Mouse (Mus musculus): ENCODE results near the gene Rnase13.
"Not testable (repeated sequence)": the region's sequence is repeated elsewhere in the genome, so short reads cannot be mapped to it uniquely, and the experiment has no call there.

The Rnase13 gene

GRCm38 (mm10) chr14:51922571-51922865 lies at the start of gene Rnase13:
Rnase13 (minus strand) TSS chr14:51922773.
- DNase-seq (ENCODE audit: low spot score in 2 of 2): no peak

DNA sequence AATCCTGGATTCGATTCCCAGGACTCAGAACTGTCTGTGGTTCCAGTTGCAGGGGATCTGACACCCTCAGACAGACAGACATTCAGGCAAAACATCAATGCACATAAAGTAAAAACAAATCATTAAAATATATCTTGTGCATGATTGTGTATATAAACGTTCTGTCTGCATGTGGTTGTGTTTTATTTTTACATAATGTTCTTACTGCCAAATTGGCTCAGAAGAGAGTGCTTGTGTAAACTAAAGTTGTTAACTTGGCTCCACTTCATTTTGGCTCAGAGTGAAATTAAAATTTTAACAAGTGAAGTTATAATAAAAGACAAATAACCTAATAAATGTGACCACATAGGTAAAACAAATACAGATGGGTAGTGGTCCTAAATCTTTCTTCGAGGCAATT lies 44.8 kb upstream of the Rnase13 start:
- DNase-seq (ENCODE audit: low spot score in 2 of 2): no peak

DNA sequence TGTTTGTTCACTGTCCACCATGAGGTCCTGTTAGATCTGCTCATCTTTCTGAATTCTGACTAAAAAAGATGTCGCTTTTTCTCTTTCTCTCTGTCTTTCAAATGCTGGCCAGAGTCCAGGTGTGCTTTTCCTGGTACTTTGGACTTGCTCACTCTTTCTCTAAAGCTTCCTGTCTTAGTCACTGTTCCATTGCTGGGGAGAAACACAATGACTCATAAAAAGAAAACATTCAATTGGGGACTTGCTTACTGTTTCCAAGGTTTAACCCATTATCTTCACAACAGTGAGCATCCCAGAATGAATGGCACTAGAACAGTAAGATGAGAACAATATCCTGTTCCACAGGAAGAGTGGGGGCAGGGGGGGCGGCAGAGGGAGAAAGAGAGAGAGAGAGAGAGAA lies 37.7 kb upstream of the Rnase13 start:
- DNase-seq (ENCODE audit: low spot score in 2 of 2): no peak

GRCm38 (mm10) chr14:51943336-51943735 lies 20.8 kb upstream of the Rnase13 start:
- DNase-seq (ENCODE audit: low spot score in 2 of 2): no peak

DNA sequence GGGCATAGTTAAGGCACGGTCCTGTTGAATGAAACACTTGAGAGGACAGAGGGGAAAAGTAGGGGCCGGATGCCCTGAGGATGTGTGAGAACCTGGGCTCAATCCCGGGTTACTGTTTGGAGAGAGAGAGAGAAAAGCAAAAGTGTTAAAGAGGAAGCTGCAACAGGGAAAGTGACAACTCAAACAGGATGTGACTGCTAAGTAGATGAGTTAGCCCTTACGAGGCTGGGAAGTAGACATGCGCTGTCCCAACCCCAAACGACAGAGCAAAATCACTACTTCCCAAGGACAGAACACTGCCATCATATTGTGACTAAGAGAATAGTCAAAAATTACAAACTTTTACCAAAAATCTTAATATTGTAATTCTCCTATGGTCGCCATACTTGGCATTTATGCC lies 19.7 kb upstream of the Rnase13 start:
- DNase-seq (ENCODE audit: low spot score in 2 of 2): no peak

GRCm38 (mm10) chr14:51941577-51941976 lies 19.0 kb upstream of the Rnase13 start:
- no peak for DNase-seq (ENCODE audit: low spot score in 2 of 2)

GRCm38 (mm10) chr14:51940944-51941560 lies 18.5 kb upstream of the Rnase13 start:
- no peak for DNase-seq (ENCODE audit: low spot score in 2 of 2)

- DNase-seq (ENCODE audit: low spot score in 2 of 2): no peak
These were observed 16.4 kb upstream of the Rnase13 start for GRCm38 (mm10) chr14:51939005-51939404.

DNA sequence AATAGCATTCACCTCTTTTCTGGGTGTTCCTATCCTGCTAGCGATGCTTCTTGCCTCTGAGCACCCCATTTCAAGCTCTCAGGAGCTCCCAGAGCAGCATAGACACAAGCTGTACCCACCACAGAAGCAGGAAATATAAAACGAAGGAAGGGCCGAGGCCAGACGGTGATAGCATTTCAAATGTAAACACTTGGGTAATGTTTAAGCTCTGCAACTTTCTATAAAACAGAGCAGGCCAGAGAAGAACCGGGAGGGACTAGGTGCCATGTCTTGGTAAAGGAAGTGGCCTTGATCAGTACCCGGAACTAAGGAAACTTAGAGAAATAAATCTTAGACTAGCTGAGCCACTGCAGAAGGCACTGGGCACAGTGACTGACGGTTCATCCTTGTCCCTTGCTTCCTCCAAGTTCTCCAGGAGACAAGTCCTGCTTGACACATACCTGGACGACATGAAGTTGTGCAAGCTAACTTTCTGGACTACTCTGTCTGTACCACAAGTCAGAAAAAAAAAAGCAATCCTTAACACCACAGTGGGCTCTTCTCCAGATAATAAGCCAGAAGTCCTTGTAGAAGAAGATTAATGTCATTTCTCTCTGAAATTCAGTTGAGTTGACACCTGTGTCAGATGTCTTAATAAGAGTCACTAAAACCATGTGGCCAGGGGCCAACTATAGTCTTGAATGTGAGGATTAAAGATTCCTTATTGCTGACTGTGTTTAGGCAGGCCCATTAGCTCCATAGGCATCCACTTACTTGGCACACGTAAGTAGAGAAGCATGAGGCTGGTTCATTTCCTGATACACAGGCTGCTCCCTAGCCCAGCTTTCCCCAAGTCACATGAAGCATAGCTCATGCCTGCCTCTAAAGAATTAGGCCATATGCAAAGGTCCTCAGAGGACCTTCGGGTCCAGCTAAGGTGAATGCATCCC lies 9.8 kb upstream of the Rnase13 start:
- DNase-seq (ENCODE audit: low spot score in 2 of 2): no peak

- peak in 1 of 2 experiments; percentile 43 for DNase-seq (ENCODE audit: low spot score in 2 of 2)
These were observed 8.3 kb upstream of the Rnase13 start for GRCm38 (mm10) chr14:51930824-51931223.

DNA sequence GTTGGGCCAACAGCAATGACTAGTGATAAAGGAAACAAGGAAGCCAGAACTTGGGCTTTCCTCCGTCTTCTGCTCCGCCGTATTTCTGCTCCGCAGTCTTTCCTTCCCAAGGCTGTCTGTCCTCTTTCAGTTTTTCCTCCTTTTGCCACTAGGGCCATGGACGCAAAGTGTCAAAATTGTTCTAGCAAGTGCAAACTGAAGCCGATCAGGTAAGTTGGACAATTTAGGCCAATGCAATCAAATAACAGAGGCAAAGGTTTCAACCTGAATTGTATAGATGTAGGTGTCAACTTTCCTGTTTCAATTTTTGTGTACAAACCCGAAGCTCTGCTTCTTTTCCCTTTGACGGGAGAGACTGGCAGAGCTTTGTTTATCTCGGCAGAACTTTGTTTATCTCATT lies 7.4 kb upstream of the Rnase13 start:
- no peak for DNase-seq (ENCODE audit: low spot score in 2 of 2)

GRCm38 (mm10) chr14:51929309-51929943 lies 6.9 kb upstream of the Rnase13 start:
- peak in 1 of 2 experiments; percentile 42 for DNase-seq (ENCODE audit: low spot score in 2 of 2)

DNA sequence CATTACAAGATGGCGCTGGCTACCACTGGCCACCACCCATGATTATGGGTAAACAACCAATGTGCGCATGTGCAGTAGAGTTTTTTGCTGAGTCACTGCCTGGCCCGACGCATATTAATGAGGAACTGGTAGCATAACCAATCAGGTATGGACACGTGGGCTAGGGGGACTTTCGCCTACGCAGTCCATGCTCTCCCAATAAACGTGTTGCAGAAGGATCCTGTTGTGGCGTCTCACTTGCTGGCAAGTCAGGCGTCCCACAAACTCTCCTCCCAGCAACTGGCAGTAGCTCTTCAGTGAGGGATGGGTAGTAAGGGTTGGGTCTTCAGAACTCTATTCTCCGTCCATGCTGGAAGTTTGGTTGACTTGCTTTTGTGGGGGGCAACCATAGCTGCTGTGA lies 4.4 kb upstream of the Rnase13 start:
- DNase-seq (ENCODE audit: low spot score in 2 of 2): not testable (repeated sequence)

- DNase-seq (ENCODE audit: low spot score in 2 of 2): no peak
These were observed 919 bp upstream of the Rnase13 start for GRCm38 (mm10) chr14:51923492-51923891.

DNA sequence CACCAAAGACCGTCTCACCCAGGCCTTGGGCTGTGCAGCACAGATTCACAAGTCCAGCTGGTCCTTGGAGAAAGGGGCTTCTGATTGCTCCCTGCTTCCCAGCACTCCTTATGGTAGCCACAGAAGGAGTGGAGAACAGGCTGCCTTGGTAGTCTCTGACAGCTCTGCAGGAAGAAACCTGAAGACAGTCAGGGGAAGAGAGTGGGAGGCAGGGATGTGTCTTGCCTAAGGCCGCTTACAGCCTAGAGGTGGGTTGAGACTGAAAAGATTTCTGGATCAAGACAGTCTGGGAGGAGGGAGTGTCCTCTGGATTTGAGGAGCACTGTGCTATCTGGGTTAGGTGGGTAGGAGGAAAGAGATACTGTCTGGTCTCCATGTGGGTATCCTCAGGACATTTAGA lies 337 bp upstream of the Rnase13 start:
- no peak for DNase-seq (ENCODE audit: low spot score in 2 of 2)

DNA sequence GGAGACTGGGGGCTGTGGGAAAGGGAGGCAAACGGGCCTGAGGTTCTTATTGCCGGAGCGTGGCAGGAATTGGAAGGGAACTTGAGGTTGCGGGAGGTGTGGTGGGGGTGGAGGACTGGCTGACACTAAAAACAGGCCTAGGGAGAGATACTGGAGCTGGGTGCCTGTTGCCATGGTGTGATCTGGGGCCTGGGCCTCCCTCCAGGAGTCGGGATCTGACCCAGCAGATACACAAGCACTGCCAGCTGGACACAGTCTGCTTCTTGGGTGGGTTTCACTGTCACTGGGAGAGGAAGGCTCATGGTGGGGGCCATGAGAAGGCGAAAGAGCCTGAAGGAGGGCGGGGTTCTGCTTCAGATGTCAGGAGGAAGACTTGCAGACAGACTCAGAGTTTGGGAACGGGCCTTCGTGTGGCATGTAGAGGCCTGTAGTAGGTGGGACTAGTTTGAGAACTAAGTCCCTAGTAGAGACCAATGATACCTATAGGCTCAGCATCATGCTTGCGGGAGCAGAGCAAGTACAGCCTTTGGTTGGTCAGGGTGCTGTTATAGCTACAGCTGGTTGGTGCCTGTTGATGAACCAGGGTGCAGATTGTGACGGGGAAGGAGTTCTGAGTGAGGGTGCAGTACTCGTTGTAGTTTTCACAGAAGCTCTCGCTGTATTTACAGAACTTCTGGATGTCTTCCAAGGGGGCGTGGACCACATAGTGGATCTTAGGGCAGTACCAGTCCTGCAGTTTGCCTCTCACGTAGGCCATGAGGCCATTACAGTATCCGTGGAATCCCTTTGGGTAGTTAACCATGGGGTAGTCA lies 608 bp downstream of the Rnase13 start:
- peak in 1 of 2 experiments; percentile 35 for DNase-seq (ENCODE audit: low spot score in 2 of 2)

DNA sequence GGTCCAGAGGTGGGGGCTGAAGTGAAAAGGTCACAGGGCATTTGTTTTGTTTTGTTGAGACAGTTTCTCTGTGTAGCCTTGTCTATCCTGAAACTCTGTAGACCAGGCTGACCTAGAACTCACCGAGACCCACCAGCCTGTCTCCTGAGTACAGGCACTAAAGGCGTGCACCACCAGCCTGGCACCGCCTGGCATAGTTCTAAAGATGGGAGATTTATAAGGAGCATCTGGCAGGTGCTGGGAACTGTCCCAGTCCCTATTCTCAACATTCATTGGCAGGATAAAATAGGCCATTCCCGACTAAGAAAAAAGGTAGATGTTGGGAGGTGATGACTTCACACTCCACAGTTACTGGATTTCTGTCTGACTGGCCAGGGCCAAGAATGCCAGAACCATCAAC lies 3.6 kb downstream of the Rnase13 start:
- no peak for DNase-seq (ENCODE audit: low spot score in 2 of 2)

DNA sequence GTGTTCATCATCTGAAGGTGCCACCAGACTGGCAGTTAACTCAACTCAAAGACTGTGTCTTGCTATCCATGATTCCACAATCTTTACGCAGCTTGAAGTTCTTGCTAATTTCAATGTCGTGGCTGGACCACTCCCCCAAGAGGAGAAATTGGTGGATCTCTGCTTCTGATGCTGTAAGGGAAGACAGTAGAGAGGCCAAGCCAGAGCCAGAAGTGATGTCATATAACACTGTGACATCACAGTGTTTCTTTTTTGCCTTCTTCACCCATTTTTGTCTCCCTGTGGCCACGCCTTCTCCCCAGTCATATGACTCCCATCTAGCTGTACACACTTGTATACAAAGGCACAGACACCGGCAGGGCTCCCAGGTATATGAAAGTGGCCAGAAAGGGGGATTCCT lies 4.4 kb downstream of the Rnase13 start, which contains the start of gene Tppp2:
Tppp2 (plus strand) TSS at position 301 of the 400 bp plus-strand sequence.
- no peak for DNase-seq (ENCODE audit: low spot score in 2 of 2)

DNA sequence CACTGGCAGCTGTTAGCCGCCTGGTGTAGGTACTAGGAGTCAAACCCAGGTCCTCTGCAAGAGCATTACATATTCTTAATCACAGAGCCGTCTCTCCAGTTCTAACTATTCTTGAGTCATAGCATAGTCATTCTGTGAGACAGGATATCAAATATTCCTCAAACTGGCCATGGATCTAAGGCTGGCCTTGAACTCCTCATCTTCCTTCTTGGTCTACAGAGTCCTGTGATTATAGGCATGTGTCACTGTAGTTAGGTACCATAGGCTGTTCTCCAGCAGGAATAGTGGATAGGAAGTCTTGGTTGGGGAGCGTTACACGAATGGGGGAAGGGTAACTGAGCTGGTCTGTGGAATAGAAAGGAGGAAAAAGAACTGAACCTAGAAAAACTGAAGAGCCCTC lies 6.0 kb downstream of the Rnase13 start:
- no peak for DNase-seq (ENCODE audit: low spot score in 2 of 2)

DNA sequence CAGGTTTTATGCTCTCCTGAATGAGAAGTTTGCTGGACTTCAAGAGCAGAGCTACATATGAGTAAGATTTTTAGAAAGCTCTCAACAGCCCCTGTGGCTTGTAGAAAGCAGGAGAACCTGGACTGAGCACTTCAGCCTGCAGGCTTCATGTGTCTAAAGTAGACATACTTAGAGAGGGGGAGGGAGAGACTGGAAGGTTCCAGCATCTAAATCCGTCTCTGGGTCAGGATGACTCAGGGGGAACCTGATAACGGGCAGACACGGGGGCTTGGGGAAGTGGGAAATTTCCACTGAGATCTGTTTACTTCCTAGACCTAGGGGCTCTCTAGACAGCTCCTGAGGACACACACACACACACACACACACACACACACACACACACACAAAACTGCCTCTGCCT lies 7.5 kb downstream of the Rnase13 start:
- no peak for DNase-seq (ENCODE audit: low spot score in 2 of 2)

- peak; percentile 32 to 48 for DNase-seq (ENCODE audit: low spot score in 2 of 2)
These were observed 8.4 kb downstream of the Rnase13 start, which contains the start of gene Ndrg2 for GRCm38 (mm10) chr14:51913960-51914762. Ndrg2 (minus strand) TSS chr14:51914158.

Measured in frontal cortex, postnatal 25 days (tissue).